Mouse (Mus musculus): ENCODE results near the gene Gsk3b.

Gene Gsk3b

GRCm38 (mm10) chr16:38190531-38190930 is 101.7 kb downstream of the Gsk3b start:
- in situ Hi-C loops (cut with MboI), result no loop called here

DNA sequence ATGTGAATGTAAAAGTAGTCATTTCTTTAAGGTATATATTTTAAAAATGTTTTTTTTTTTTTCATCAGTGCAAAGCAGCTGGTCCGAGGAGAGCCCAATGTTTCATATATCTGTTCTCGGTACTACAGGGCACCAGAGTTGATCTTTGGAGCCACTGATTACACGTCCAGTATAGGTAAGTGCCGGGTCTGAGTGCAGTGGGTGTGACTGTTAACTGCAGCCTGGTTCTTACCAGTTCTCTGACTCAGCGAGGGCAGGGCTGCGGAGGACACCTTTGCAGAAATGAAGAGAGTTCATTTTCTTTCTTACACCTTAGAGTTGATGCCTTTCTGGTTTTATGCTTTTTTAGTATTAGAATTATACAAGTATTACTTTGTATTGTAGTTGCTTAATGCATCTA is 102.7 kb downstream of the Gsk3b start:
- in situ Hi-C loops (cut with MboI), result no loop called here

DNA sequence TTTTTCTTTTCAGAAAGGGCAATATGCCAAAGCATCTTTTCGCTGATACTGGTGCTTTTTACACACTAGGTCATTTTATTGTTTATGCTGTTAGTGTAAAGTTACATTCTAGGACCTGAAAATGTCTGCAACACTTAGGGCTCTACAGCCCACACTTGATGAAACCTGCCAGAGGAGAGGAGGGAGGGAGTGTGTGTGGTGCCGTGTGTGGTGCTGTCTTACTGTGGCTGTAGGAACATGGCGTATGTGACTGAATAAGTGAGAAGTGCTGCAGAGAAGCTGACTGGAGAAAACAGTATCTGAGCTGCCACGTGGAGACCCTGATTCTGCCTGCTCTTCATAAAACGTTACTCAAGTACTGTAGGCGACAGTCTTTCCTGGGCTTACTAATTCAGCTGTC is 103.8 kb downstream of the Gsk3b start:
- in situ Hi-C loops (cut with MboI), result no loop called here

DNA sequence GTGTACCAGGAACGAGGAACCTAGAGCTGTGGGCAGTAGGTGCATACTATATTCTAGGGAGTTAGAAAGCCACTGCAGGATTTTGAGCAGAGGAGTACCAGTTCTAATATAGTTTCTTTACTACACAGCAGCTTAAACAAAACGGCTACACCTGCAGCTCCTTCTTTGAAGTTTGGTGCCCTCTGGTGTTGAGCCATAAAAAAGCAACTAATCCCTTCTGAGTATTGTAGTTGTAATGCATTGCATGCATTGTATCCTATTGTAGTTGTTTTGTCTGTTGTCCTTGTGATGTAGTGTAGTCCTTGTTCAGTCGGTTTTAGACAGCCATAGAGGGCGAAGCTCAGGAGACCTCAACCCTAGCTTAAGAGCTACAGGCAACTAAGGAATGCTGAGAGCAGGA is 108.5 kb downstream of the Gsk3b start:
- in situ Hi-C loops (cut with MboI), result no loop called here

DNA sequence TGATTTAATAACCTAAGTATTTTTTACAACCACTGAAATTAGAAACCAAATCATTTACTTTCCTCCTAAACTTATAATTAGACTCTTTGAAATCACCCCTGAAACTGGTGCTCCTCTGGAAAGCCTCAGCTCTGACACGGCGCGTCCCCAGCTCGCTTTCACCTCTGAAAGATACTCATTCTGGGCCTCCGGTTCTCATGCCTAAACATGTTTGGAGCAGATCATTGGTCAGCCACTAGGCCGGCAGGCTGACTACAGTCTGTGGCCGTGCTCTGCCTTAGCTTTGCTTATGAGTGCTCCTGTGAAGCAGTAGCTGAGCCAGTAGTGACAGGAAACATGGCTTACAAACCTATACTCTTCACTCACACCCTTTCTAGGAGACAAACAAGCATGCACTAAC is 116.5 kb downstream of the Gsk3b start:
- in situ Hi-C loops (cut with MboI), result loop anchor here (25.0 kb wide), 1 partner anchor 518 kb away; no protein-coding TSS in a partner anchor

- in situ Hi-C loops (cut with MboI), result loop anchor here (25.0 kb wide), 1 partner anchor 535 kb away; no protein-coding TSS in a partner anchor
These were observed 133.7 kb downstream of the Gsk3b start for GRCm38 (mm10) chr16:38222491-38222890.

- in situ Hi-C loops (cut with MboI), result no loop called here
These were observed 148.3 kb downstream of the Gsk3b start for GRCm38 (mm10) chr16:38236936-38237585.

- in situ Hi-C loops (cut with MboI), result no loop called here
These were observed 150.9 kb downstream of the Gsk3b start for GRCm38 (mm10) chr16:38239729-38240128.

GRCm38 (mm10) chr16:38240167-38240566 is 151.4 kb downstream of the Gsk3b start:
- in situ Hi-C loops (cut with MboI), result no loop called here

- in situ Hi-C loops (cut with MboI), result no loop called here
These were observed 155.3 kb downstream of the Gsk3b start for GRCm38 (mm10) chr16:38244111-38244510.

DNA sequence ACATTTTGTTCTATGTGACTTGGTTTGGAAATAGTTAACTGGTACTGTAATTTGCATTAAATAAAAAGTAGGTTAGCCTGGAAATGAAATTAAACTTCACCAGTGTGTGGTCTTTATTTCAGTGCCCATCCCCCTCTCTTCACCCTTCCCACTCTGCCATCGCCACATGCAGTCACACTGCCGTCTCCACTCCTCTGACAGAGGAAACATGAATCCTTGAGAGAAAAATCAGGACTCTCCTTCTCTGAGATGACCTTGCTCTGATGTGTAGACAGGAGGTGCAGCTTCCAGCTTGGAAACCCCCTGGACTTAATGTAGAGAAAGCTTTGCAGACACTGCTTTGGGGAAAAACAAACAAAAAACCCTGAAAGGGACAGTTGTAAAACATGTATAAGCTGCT is 156.6 kb downstream of the Gsk3b start:
- in situ Hi-C loops (cut with MboI), result no loop called here

GRCm38 (mm10) chr16:38245849-38246585 is 157.2 kb downstream of the Gsk3b start:
- in situ Hi-C loops (cut with MboI), result no loop called here

- in situ Hi-C loops (cut with MboI), result no loop called here
These were observed 159.6 kb downstream of the Gsk3b start for GRCm38 (mm10) chr16:38248331-38248961.

GRCm38 (mm10) chr16:38250467-38250866 is 161.7 kb downstream of the Gsk3b start:
- in situ Hi-C loops (cut with MboI), result no loop called here

DNA sequence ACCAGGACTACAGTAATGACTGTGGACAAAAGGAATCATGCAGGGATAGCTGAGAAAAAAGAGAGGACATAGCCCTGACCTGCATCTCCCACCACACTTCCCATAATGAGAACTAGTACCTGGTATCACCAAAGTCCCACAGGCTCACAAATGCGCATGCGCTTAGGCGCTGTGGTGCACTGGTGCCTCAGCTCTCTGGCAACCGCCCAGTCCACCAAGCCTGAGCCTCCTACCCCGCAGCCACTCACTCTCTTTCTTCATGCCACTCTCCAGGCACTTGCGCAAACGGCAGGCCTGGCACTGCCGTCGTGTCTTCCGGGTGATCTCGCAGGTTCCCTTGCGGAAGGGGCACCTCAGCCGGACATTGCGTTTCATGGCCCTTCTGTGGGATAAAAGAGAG is 165.2 kb downstream of the Gsk3b start:
- in situ Hi-C loops (cut with MboI), result no loop called here

DNA sequence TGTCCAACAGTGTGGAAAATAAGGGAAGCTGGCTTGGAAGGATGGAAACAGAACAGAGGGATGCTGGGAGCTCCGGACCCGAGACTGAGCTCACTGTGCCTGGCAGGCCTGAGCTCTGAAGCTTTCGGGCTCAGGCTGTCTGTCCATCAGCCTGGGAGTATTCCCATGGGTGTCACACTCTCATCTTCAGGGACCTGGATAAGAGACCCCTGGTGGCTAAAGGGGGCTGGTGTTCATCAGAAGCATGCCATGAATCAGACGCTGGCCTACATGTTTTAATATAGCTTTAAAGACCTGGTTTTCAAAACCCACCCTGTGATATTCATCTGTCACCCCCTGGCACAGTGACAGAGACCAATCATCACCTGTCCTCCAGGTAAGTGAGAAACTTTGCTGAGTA is 166.3 kb downstream of the Gsk3b start:
- in situ Hi-C loops (cut with MboI), result no loop called here

GRCm38 (mm10) chr16:38255927-38256326 is 167.1 kb downstream of the Gsk3b start:
- in situ Hi-C loops (cut with MboI), result no loop called here

- in situ Hi-C loops (cut with MboI), result no loop called here
These were observed 182.8 kb downstream of the Gsk3b start for GRCm38 (mm10) chr16:38271601-38272000.

DNA sequence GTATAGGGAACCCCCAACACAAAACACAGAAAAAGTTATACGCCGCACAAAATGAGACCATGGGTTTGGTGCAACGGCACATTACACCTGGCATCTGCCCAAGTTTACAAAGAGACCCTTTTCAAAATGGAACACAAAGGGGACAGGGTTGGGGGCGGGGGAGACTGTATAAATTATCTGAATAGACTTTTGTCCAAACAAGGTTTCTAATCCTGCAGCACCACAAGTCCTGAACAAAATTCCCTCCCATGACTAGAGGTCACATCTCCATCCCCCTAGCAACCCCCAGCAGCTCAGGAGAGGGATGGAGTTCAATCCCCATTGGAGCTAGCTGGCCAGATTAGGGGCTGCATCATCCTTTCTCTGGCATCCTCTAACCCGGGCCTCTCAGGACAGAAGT is 183.7 kb downstream of the Gsk3b start:
- in situ Hi-C loops (cut with MboI), result no loop called here

GRCm38 (mm10) chr16:38274737-38275136 is 185.9 kb downstream of the Gsk3b start:
- in situ Hi-C loops (cut with MboI), result no loop called here

DNA sequence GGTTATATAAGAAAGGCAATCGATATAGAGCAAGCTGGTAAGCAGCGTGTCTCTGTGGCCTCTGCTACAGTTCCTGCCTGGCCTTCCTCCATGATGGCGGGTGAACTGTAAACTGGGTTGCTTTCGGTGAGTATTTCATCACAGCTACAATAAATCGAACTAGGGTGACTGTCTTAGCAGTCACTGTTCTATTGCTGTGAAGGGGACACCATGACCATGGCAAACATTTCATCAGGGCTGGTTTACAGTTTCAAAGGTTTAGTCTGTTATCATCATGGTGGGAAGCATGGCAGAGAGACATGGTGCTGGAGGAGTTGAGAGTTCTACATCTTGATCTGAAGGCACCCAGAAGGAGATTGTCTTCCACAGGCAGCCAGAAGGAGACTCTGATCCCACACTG is 191.0 kb downstream of the Gsk3b start:
- in situ Hi-C loops (cut with MboI), result no loop called here

GRCm38 (mm10) chr16:38280951-38281350 is 192.2 kb downstream of the Gsk3b start:
- in situ Hi-C loops (cut with MboI), result no loop called here

DNA sequence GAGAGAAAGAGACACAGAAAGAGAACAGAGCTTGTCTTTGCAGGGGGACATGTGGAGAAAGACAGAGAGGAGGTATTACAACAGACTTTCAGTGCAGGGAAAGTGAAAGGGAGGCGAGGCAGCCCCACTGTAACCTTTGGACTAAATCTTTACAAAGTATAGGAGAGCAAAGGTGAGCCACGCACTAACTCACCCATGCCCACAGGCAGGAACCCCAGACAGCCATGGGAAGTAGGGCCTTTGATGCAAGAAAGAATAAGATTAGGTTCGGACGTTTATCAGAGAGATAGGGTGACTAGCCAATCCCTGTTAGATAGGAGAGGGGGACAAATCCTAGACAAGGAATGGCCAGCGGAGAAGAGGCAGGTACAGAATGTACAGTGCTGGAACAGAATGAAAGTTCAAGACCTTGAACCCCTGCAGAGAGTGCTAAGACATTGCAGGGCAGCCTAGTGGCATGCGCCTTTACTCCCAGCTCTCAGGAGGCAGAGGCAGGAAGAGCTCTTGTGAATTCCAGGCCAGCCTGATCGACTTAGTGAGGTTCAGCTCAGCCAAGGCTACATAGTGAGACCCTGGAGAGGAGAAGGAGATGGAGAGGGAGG is 193.9 kb downstream of the Gsk3b start:
- in situ Hi-C loops (cut with MboI), result no loop called here
